Mouse (Mus musculus) MEL (cell line): ENCODE results near the gene Wdr86. TPM values are rescaled to one million over a fixed set of nuclear protein-coding genes. Genes with fewer than 3 reads are reported as not detected.

Experiments
- DNase-seq: peaks from one replicate; pipeline ENCODE4 v3.0.0; 2011; ENCODE audit warnings: low read depth, low spot score
- H3K27ac ChIP-seq: 2 replicates; pipeline ENCODE4 v1.5.1; 2012; ENCODE audit warnings: low read depth, mild to moderate bottlenecking, control low read depth, low read length, moderate library complexity; ENCODE audit not compliant: control insufficient read depth
- H3K27me3 ChIP-seq, 2 experiments: fragments of 150-350 bp in 1 of 2; sonication (generic) in 1 of 2; 2 replicates each; pipeline ENCODE4 v1.6.1; 2012; ENCODE audit warnings: low read length in 2 of 2, mild to moderate bottlenecking in 2 of 2, improper control_type of control experiment in 1 of 2, moderate library complexity in 1 of 2; ENCODE audit not compliant: insufficient read depth in 2 of 2, control insufficient read depth in 1 of 2
- H3K36me3 ChIP-seq, 2 experiments: 2 replicates each; pipeline ENCODE4 v1.6.1; 2012 to 2014; ENCODE audit warnings: low read length in 2 of 2, improper control_type of control experiment in 1 of 2, inconsistent platforms in 1 of 2, mild to moderate bottlenecking in 1 of 2; ENCODE audit not compliant: insufficient read depth in 2 of 2, control insufficient read depth in 1 of 2
- H3K4me1 ChIP-seq, 2 experiments: fragments of 150-350 bp in 1 of 2; sonication (generic) in 1 of 2; 2 replicates each; pipeline ENCODE4 v1.6.1; 2012; ENCODE audit warnings: low read length in 2 of 2, improper control_type of control experiment in 1 of 2, mild to moderate bottlenecking in 1 of 2; ENCODE audit not compliant: insufficient read depth in 2 of 2, control insufficient read depth in 1 of 2
- H3K4me3 ChIP-seq, 2 experiments: fragments of 150-350 bp in 1 of 2; sonication (generic) in 1 of 2; 2 replicates each; pipeline ENCODE4 v1.5.1; 2012; ENCODE audit warnings: low read depth in 2 of 2, low read length in 2 of 2, mild to moderate bottlenecking in 2 of 2, moderate library complexity in 2 of 2, control low read depth in 1 of 2, improper control_type of control experiment in 1 of 2; ENCODE audit not compliant: control insufficient read depth in 1 of 2, insufficient read depth in 1 of 2
- H3K79me2 ChIP-seq: 2 replicates; pipeline ENCODE4 v1.6.1; 2012; ENCODE audit warnings: mild to moderate bottlenecking, low read length, moderate library complexity; ENCODE audit not compliant: control insufficient read depth, poor library complexity, insufficient read depth
- H3K9ac ChIP-seq: 2 replicates; pipeline ENCODE4 v1.6.1; 2012; ENCODE audit warnings: low read depth, mild to moderate bottlenecking, control low read depth, low read length, moderate library complexity; ENCODE audit not compliant: control insufficient read depth, poor library complexity, severe bottlenecking
- H3K9me3 ChIP-seq: fragments of 150-350 bp; sonication (generic); replicated peaks from 2 replicates; pipeline ENCODE4 v1.6.1; 2012; ENCODE audit warnings: mild to moderate bottlenecking, low read length, improper control_type of control experiment, moderate library complexity; ENCODE audit not compliant: insufficient read depth
- BHLHE40 ChIP-seq: IDR thresholded peaks from 2 replicates; pipeline ENCODE4 v1.6.1; 2012; ENCODE audit warnings: low read depth, mild to moderate bottlenecking, inconsistent platforms, low read length, improper control_type of control experiment, borderline replicate concordance
- CHD2 ChIP-seq: IDR thresholded peaks from 2 replicates; pipeline ENCODE4 v1.6.1; 2011; ENCODE audit warnings: low read length, improper control_type of control experiment
- CTCF ChIP-seq, 3 experiments: IDR thresholded peaks in 2 of 3; conservative IDR thresholded peaks in 1 of 3; 2 replicates each; pipeline ENCODE4 v1.5.1; 2011 to 2012; ENCODE audit warnings: low read length in 3 of 3, low read depth in 2 of 3, mild to moderate bottlenecking in 2 of 3, improper control_type of control experiment in 1 of 3, inconsistent platforms in 1 of 3, mixed read lengths in 1 of 3, moderate library complexity in 1 of 3; ENCODE audit not compliant: control insufficient read depth in 1 of 3, insufficient read depth in 1 of 3, poor library complexity in 1 of 3, severe bottlenecking in 1 of 3
- EP300 ChIP-seq, 2 experiments: IDR thresholded peaks; 2 replicates each; pipeline ENCODE4 v1.6.1; 2011; ENCODE audit warnings: improper control_type of control experiment in 2 of 2, low read length in 2 of 2, low read depth in 1 of 2, mild to moderate bottlenecking in 1 of 2
- ETS1 ChIP-seq: IDR thresholded peaks from 2 replicates; pipeline ENCODE4 v1.6.1; 2012; ENCODE audit warnings: low read depth, mild to moderate bottlenecking, inconsistent platforms, low read length, improper control_type of control experiment, moderate library complexity
- GABPA ChIP-seq: IDR thresholded peaks from 2 replicates; pipeline ENCODE4 v1.6.1; 2012; ENCODE audit warnings: low read depth, mild to moderate bottlenecking, inconsistent platforms, low read length, improper control_type of control experiment, moderate library complexity
- KAT2A ChIP-seq: conservative IDR thresholded peaks from 2 replicates; pipeline ENCODE4 v1.6.1; 2012; ENCODE audit warnings: low read depth, low read length, improper control_type of control experiment, inconsistent platforms
- MAX ChIP-seq: IDR thresholded peaks from 2 replicates; pipeline ENCODE4 v1.6.1; 2011; ENCODE audit warnings: low read length, improper control_type of control experiment
- MAZ ChIP-seq: IDR thresholded peaks from 2 replicates; pipeline ENCODE4 v1.6.1; 2012; ENCODE audit warnings: low read depth, mild to moderate bottlenecking, inconsistent platforms, low read length, improper control_type of control experiment
- MYB ChIP-seq: IDR thresholded peaks from 2 replicates; pipeline ENCODE4 v1.6.1; 2011; ENCODE audit warnings: mild to moderate bottlenecking, low read depth, low read length, improper control_type of control experiment
- NELFE ChIP-seq: IDR thresholded peaks from 2 replicates; pipeline ENCODE4 v1.6.1; 2011; ENCODE audit warnings: low read depth, low read length, improper control_type of control experiment
- RCOR1 ChIP-seq: IDR thresholded peaks from 2 replicates; pipeline ENCODE4 v1.6.1; 2012; ENCODE audit warnings: low read depth, mild to moderate bottlenecking, inconsistent platforms, low read length, improper control_type of control experiment
- SIN3A ChIP-seq: IDR thresholded peaks from 2 replicates; pipeline ENCODE4 v1.6.1; 2012; ENCODE audit warnings: low read length, improper control_type of control experiment, inconsistent platforms
- SMC3 ChIP-seq: IDR thresholded peaks from 2 replicates; pipeline ENCODE4 v1.6.1; 2011; ENCODE audit warnings: low read depth, low read length, improper control_type of control experiment
- TCF12 ChIP-seq: IDR thresholded peaks from 2 replicates; pipeline ENCODE4 v1.6.1; 2014; ENCODE audit warnings: low read depth, mild to moderate bottlenecking, inconsistent platforms, low read length, improper control_type of control experiment, moderate library complexity
- UBTF ChIP-seq: IDR thresholded peaks from 2 replicates; pipeline ENCODE4 v1.6.1; 2012; ENCODE audit warnings: low read depth, mild to moderate bottlenecking, inconsistent platforms, low read length, improper control_type of control experiment, moderate library complexity, borderline replicate concordance; ENCODE audit not compliant: insufficient read depth
- USF2 ChIP-seq, 2 experiments: IDR thresholded peaks; 2 replicates each; pipeline ENCODE4 v1.6.1; 2011 to 2012; ENCODE audit warnings: improper control_type of control experiment in 2 of 2, low read length in 2 of 2, borderline replicate concordance in 1 of 2, inconsistent platforms in 1 of 2, low read depth in 1 of 2, mild to moderate bottlenecking in 1 of 2; ENCODE audit not compliant: insufficient read depth in 1 of 2
- ZKSCAN1 ChIP-seq: IDR thresholded peaks from 2 replicates; pipeline ENCODE4 v1.6.1; 2012; ENCODE audit warnings: low read depth, mild to moderate bottlenecking, inconsistent platforms, low read length, improper control_type of control experiment, moderate library complexity
- ZMIZ1 ChIP-seq: IDR thresholded peaks from 2 replicates; pipeline ENCODE4 v1.6.1; 2012; ENCODE audit warnings: low read depth, mild to moderate bottlenecking, inconsistent platforms, low read length, improper control_type of control experiment, moderate library complexity
- ZNF384 ChIP-seq: IDR thresholded peaks from 2 replicates; pipeline ENCODE4 v1.6.1; 2012; ENCODE audit warnings: low read depth, mild to moderate bottlenecking, inconsistent platforms, low read length, improper control_type of control experiment
- polyA plus RNA-seq, 2 experiments: library from polyadenylated mRNA; stranded (reverse) in 1 of 2; unstranded in 1 of 2; fragments of >175 nt in 1 of 2; fragments of >200 nt in 1 of 2; gene quantifications; 2 replicates each; pipeline versions ENCODE4 v1.2.1 to v1.2.4; 2012; ENCODE audit warnings: low replicate concordance in 2 of 2, low read depth in 1 of 2; ENCODE audit not compliant: insufficient read length in 2 of 2, insufficient read depth in 1 of 2, missing spikeins in 1 of 2
- total RNA-seq: library from RNA; depleted of rRNA; stranded (reverse); fragments of 300-350 nt; gene quantifications from 2 replicates; pipeline ENCODE4 v1.2.3, GENCODE M21; 2012

The Wdr86 gene
- total and polyA plus RNA-seq, 3 experiments, result not detected

- H3K27ac ChIP-seq, result no peak overlapping the region
- H3K4me1 ChIP-seq, result no peaks in the 10 kb centered on the region
- no peak overlapping the region for H3K4me3 ChIP-seq
- no peaks in the 10 kb centered on the region for H3K79me2 ChIP-seq
- DNase-seq, result no peak
- no peak overlapping the region for H3K9ac ChIP-seq
- H3K9me3 ChIP-seq, result no peaks in the 10 kb centered on the region
- TF ChIP-seq ETS1 (no peak), KAT2A (no peak), EP300 (IDR thresholded peaks at IDR 0.05; ENCODE audit: low read depth in 1 of 2, low read length in 2 of 2) (no peak), MAX (no peak), ZNF384 (no peak), BHLHE40 (no peak), UBTF (no peak), GABPA (no peak), ZMIZ1 (no peak), MYB (no peak), MAZ (no peak), RCOR1 (no peak), SIN3A (no peak), USF2 (IDR thresholded peaks at IDR 0.05; ENCODE audit: borderline replicate concordance in 1 of 2, insufficient read depth in 1 of 2, low read depth in 1 of 2, low read length in 2 of 2) (no peak), CTCF (IDR thresholded peaks at IDR 0.05 in 2 of 3, conservative IDR thresholded peaks at IDR 0.05 in 1 of 3; ENCODE audit: control insufficient read depth in 1 of 3, insufficient read depth in 1 of 3, low read depth in 2 of 3, low read length in 3 of 3, poor library complexity in 1 of 3, severe bottlenecking in 1 of 3) (no peak)
- TF ChIP-seq, all 39 proteins: peak for 0
- Histone ChIP-seq H3K36me3 (no peaks in the 10 kb centered on the region), H3K27me3 (no peaks in the 10 kb centered on the region)
Observed at GRCm38 (mm10) chr5:24718076-24718475, 12.5 kb downstream of the Wdr86 start.

GRCm38 (mm10) chr5:24713987-24714386 is 16.5 kb downstream of the Wdr86 start:
- DNase-seq, result no peak
- TF ChIP-seq ZKSCAN1 (no peak), KAT2A (no peak), CHD2 (no peak), SMC3 (no peak), RCOR1 (no peak), TCF12 (no peak), NELFE (no peak), MAZ (no peak), SIN3A (no peak)
- Histone ChIP-seq H3K4me3 (no peak overlapping the region), H3K4me1 (no peaks in the 10 kb centered on the region), H3K27me3 (no peaks in the 10 kb centered on the region), H3K79me2 (no peaks in the 10 kb centered on the region), H3K36me3 (no peaks in the 10 kb centered on the region; a peak in 1 of 4 replicates), H3K9me3 (no peaks in the 10 kb centered on the region), H3K27ac (no peak overlapping the region), H3K9ac (no peak overlapping the region)
